Mouse (Mus musculus): Measurements from ENCODE around the gene Mrpl10. TPM values are rescaled to one million over a fixed set of nuclear protein-coding genes. Genes with fewer than 3 reads are reported as not detected.

The Mrpl10 gene
- polyA plus RNA-seq, 1 experiment from 2014 or later, result 80.1 TPM

DNA sequence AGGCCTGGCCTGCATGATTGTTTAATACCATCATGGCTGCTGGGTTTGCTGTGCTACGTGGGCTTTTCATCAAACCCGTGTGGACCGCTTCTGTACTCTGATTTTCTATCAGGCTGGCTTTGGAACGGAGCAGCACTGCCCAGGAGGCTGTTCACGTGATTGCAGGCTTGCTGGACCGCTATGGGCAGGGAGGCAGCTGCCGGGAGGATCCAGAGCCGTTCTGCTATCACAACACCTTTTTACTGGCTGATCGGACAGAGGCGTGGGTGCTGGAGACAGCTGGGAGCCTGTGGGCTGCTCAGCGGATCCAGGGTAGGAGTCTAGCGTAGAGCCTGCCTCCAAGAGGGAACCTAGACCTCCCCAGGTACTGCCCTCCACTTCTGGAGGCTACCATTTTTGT is 9.4 kb upstream of the Mrpl10 start:
- Histone ChIP-seq H3K36me3 (ENCODE audit: control insufficient read depth, insufficient read depth, low read length) (peaks cover 16% of the 10 kb centered on the region; the same call in 1 of the 2 replicates), H3K4me1 (ENCODE audit: control insufficient read depth in 2 of 2, insufficient read depth in 2 of 2, low read length in 2 of 2) (peaks cover 0 to 7% of the 10 kb centered on the region in 2 experiments; a peak in 2 of 4 replicates), H3K4me2 (ENCODE audit: low read length) (no peak overlapping the region), H3K27ac (replicated peaks in 1 of 2; ENCODE audit: control insufficient read depth in 1 of 2, insufficient read depth in 1 of 2, low read depth in 2 of 2, low read length in 2 of 2) (no peak overlapping the region), H3K27me3 (ENCODE audit: control insufficient read depth, insufficient read depth, low read length) (no peaks in the 10 kb centered on the region), H3K9me3 (ENCODE audit: control insufficient read depth, low read length) (no peaks in the 10 kb centered on the region), H3K9ac (ENCODE audit: low read length) (no peak overlapping the region), H3K4me3 (ENCODE audit: control insufficient read depth in 1 of 2, insufficient read depth in 1 of 2, low read depth in 1 of 2, low read length in 2 of 2) (no peak overlapping the region)
- 61% methylated on average over 12 of the region's 12 CpGs for WGBS
- no peak for ATAC-seq (ENCODE audit: insufficient number of reproducible peaks, insufficient read depth, low FRiP score, low read depth)

DNA sequence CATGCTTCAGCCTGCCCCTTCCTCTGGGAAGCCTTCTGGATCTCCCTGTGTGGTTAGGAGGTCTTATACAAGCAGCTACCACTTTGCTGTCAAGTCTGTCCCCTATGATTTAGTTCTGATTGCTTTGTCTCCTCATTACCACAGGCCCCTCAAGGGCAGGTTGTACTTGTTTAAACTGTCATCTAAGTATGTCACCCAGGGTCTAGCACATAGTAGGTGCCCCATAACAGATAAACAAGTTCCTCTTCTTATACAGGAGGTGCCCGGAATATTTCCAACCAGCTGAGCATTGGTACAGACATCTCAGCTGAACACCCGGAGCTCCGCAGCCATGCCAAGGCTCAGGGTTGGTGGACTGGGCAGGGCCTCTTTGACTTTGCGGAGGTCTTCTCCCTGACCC is 8.9 kb upstream of the Mrpl10 start:
- Histone ChIP-seq H3K4me2 (ENCODE audit: low read length) (no peak overlapping the region), H3K27me3 (ENCODE audit: control insufficient read depth, insufficient read depth, low read length) (no peaks in the 10 kb centered on the region), H3K4me3 (ENCODE audit: control insufficient read depth in 1 of 2, insufficient read depth in 1 of 2, low read depth in 1 of 2, low read length in 2 of 2) (no peak overlapping the region), H3K27ac (replicated peaks in 1 of 2; ENCODE audit: control insufficient read depth in 1 of 2, insufficient read depth in 1 of 2, low read depth in 2 of 2, low read length in 2 of 2) (no peak overlapping the region), H3K9ac (ENCODE audit: low read length) (no peak overlapping the region), H3K36me3 (ENCODE audit: control insufficient read depth, insufficient read depth, low read length) (peaks cover 16% of the 10 kb centered on the region; the same call in 1 of the 2 replicates), H3K4me1 (ENCODE audit: control insufficient read depth in 2 of 2, insufficient read depth in 2 of 2, low read length in 2 of 2) (peaks cover 0 to 7% of the 10 kb centered on the region in 2 experiments; a peak in 2 of 4 replicates), H3K9me3 (ENCODE audit: control insufficient read depth, low read length) (no peaks in the 10 kb centered on the region)
- WGBS, result 93% methylated on average over 4 of the region's 4 CpGs
- ATAC-seq (ENCODE audit: insufficient number of reproducible peaks, insufficient read depth, low FRiP score, low read depth), result no peak

DNA sequence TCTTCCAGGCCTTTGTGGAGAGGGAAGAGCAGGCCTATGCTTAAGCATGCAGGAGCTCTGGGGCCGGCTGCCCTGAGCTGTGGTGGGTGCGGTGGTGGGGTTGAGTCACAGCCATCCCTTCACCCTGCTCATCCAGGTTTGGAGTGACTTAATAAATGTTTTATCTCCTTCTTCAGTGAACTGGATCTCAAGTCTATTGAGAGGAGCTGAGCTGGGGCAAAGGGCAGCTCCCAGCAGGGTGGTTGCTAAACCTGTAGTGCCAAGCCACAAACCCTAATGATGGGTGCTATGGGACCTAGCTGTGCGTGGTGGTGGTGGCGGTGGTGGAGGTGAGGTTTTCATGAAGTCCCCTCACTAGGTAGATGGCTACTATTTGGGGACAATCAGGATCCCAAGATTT is 7.6 kb upstream of the Mrpl10 start:
- H3K27ac ChIP-seq (replicated peaks in 1 of 2; ENCODE audit: control insufficient read depth in 1 of 2, insufficient read depth in 1 of 2, low read depth in 2 of 2, low read length in 2 of 2), result no peak overlapping the region
- H3K27me3 ChIP-seq (ENCODE audit: control insufficient read depth, insufficient read depth, low read length), result no peaks in the 10 kb centered on the region
- no peaks in the 10 kb centered on the region for H3K9me3 ChIP-seq (ENCODE audit: control insufficient read depth, low read length)
- H3K4me2 ChIP-seq (ENCODE audit: low read length), result no peak overlapping the region
- H3K4me3 ChIP-seq (ENCODE audit: control insufficient read depth in 1 of 2, insufficient read depth in 1 of 2, low read depth in 1 of 2, low read length in 2 of 2), result no peak overlapping the region
- H3K9ac ChIP-seq (ENCODE audit: low read length), result no peak overlapping the region
- WGBS, result 91% methylated on average over 4 of the region's 4 CpGs
- ATAC-seq (ENCODE audit: insufficient number of reproducible peaks, insufficient read depth, low FRiP score, low read depth), result no peak
- peaks cover 0 to 7% of the 10 kb centered on the region in 2 experiments; a peak in 2 of 4 replicates for H3K4me1 ChIP-seq (ENCODE audit: control insufficient read depth in 2 of 2, insufficient read depth in 2 of 2, low read length in 2 of 2)
- H3K36me3 ChIP-seq (ENCODE audit: control insufficient read depth, insufficient read depth, low read length), result peaks cover 16% of the 10 kb centered on the region; the same call in 1 of the 2 replicates

DNA sequence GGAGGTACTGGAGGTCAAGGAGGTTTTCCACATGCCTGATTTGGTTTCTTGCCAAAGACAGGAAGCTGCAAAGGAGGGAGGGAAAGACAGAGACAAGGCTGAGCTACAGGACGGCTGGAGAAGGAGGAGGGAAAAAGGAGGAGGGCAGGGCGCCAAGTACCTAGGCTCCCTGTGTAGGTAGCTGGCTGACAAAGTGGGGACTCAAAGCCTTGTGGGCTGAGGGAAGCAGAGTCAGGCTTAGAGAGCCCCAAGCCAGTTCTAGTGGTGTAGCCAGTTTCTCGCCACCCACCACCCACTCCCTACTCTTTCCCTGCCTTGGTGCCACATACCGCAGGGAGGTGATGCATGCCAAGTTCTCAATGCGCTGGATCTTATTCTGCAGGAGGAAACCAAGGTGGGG is 5.2 kb upstream of the Mrpl10 start:
- ATAC-seq (ENCODE audit: insufficient number of reproducible peaks, insufficient read depth, low FRiP score, low read depth), result no peak
- H3K4me3 ChIP-seq (ENCODE audit: control insufficient read depth in 1 of 2, insufficient read depth in 1 of 2, low read depth in 1 of 2, low read length in 2 of 2), result no peak overlapping the region
- H3K9me3 ChIP-seq (ENCODE audit: control insufficient read depth, low read length), result no peaks in the 10 kb centered on the region
- peaks cover 16% of the 10 kb centered on the region; the same call in 1 of the 2 replicates for H3K36me3 ChIP-seq (ENCODE audit: control insufficient read depth, insufficient read depth, low read length)
- H3K27ac ChIP-seq (replicated peaks in 1 of 2; ENCODE audit: control insufficient read depth in 1 of 2, insufficient read depth in 1 of 2, low read depth in 2 of 2, low read length in 2 of 2), result no peak overlapping the region
- no peaks in the 10 kb centered on the region for H3K27me3 ChIP-seq (ENCODE audit: control insufficient read depth, insufficient read depth, low read length)
- 68% methylated on average over 5 of the region's 5 CpGs for WGBS
- no peak overlapping the region for H3K4me2 ChIP-seq (ENCODE audit: low read length)
- H3K4me1 ChIP-seq (ENCODE audit: control insufficient read depth in 2 of 2, insufficient read depth in 2 of 2, low read length in 2 of 2), result peaks cover 2% of the 10 kb centered on the region in 2 experiments; a peak in 2 of 4 replicates
- no peak overlapping the region for H3K9ac ChIP-seq (ENCODE audit: low read length)

DNA sequence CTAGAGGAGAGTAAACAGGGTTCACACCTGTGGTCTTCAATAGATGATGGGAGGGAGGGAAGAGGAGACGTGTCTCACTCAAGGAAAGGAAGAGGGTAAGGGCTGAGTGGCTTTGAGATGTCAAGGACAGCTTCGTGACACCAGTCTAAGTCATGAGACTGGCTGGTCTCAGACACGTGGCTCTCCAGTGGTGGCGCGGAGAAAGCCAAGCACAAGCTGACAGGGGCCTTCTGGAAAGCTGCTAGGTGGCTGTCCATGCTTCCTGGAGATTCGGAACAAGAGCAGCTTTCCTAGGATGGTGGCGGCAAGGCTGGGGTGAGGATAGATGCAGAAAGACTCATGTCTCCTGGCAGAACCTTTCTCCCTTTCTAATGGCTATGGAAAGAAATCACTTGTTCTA is 2.5 kb upstream of the Mrpl10 start:
- WGBS, result 45% methylated on average over 7 of the region's 7 CpGs
- Histone ChIP-seq H3K27me3 (ENCODE audit: control insufficient read depth, insufficient read depth, low read length) (no peaks in the 10 kb centered on the region), H3K27ac (replicated peaks in 1 of 2; ENCODE audit: control insufficient read depth in 1 of 2, insufficient read depth in 1 of 2, low read depth in 2 of 2, low read length in 2 of 2) (no peak overlapping the region), H3K36me3 (ENCODE audit: control insufficient read depth, insufficient read depth, low read length) (peaks cover 9% of the 10 kb centered on the region), H3K9me3 (ENCODE audit: control insufficient read depth, low read length) (no peaks in the 10 kb centered on the region), H3K9ac (ENCODE audit: low read length) (no peak overlapping the region), H3K4me3 (ENCODE audit: control insufficient read depth in 1 of 2, insufficient read depth in 1 of 2, low read depth in 1 of 2, low read length in 2 of 2) (no peak overlapping the region), H3K4me2 (ENCODE audit: low read length) (no peak overlapping the region), H3K4me1 (ENCODE audit: control insufficient read depth in 2 of 2, insufficient read depth in 2 of 2, low read length in 2 of 2) (peaks cover 5 to 9% of the 10 kb centered on the region in 2 experiments)
- no peak for ATAC-seq (ENCODE audit: insufficient number of reproducible peaks, insufficient read depth, low FRiP score, low read depth)

DNA sequence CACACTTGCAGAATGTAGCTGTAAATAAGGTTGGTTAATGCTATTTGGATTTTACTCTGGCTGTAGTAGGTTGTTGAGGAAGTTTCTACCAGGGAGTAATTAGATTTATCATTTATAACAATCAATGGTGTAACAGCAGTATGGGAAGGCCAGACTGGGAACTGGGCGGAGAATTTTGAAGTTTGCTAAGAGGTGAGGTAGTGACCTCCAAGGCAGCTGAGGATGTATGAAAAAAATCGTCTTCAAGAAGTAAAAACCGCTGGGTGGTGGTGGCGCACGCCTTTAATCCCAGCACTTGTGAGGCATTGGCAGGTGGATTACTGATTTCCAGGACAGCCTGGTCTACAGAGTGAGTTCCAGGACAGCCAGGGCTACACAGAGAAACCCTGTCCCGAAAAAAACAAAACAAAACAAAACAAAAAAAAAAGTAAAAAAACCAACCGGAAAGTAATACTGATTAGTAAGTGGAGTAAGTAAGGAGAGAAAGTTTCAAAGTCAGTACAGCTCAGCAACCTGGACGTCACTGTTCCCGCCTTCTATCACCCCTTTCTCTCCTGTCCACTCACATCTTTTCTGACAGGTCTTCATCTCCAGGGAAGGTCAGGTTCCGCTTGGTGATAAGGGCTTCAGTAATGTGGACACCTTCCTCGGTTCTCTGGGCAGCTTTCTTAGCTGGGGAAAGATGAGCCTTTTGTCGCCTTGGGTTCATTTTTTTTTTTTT is 899 bp upstream of the Mrpl10 start:
- 42% methylated on average over 12 of the region's 12 CpGs for WGBS
- peak overlapping the region; percentile 90 for H3K4me2 ChIP-seq (ENCODE audit: low read length)
- no peaks in the 10 kb centered on the region for H3K9me3 ChIP-seq (ENCODE audit: control insufficient read depth, low read length)
- peak overlapping the region; percentile 66 for H3K9ac ChIP-seq (ENCODE audit: low read length)
- peak overlapping the region; percentile 54 to 90 for H3K4me3 ChIP-seq (ENCODE audit: control insufficient read depth in 1 of 2, insufficient read depth in 1 of 2, low read depth in 1 of 2, low read length in 2 of 2)
- H3K4me1 ChIP-seq (ENCODE audit: control insufficient read depth in 2 of 2, insufficient read depth in 2 of 2, low read length in 2 of 2), result peaks cover 5 to 9% of the 10 kb centered on the region in 2 experiments
- ATAC-seq (ENCODE audit: insufficient number of reproducible peaks, insufficient read depth, low FRiP score, low read depth), result no peak
- H3K27ac ChIP-seq (replicated peaks in 1 of 2; ENCODE audit: control insufficient read depth in 1 of 2, insufficient read depth in 1 of 2, low read depth in 2 of 2, low read length in 2 of 2), result no peak overlapping the region
- peaks cover 16% of the 10 kb centered on the region for H3K36me3 ChIP-seq (ENCODE audit: control insufficient read depth, insufficient read depth, low read length)
- H3K27me3 ChIP-seq (ENCODE audit: control insufficient read depth, insufficient read depth, low read length), result no peaks in the 10 kb centered on the region

DNA sequence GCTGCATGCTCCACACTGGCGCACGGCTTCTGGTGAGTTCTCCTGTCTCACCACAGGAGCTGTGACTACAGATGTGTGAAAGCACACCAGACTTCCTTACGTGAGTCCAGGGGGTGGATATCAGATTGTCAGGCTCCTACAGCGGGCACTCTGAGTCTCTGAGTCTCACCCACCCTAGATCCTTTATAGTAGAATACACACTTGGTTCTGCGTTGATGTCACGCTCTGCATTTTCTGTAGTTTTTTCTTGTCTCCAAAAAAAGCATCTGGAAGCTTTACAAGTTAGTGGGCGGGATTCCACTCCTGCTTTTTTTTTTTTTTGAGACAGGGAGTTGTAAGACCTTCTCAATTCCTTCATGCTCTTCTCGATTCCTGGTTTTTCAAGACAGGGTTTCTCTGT is 3.5 kb downstream of the Mrpl10 start:
- no peak overlapping the region for H3K27ac ChIP-seq (replicated peaks in 1 of 2; ENCODE audit: control insufficient read depth in 1 of 2, insufficient read depth in 1 of 2, low read depth in 2 of 2, low read length in 2 of 2)

DNA sequence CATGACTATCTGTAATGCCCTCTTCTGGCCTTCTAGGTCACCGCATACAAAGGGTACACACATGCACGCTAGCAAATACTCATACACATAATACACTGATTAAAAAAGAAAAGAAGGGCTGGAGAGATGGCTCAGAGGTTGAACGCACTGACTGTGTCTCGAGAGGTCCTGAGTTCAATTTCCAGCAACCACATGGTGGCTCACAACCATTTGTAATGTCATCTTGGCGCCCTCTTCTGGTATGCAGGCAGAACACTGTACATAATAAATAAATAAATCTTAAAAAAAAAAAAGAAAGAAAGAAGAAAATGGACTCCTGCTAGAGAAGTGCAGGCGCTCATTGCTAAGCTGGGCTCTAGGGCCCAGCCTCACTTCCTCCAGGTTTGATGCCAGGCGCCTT is 4.5 kb downstream of the Mrpl10 start:
- Histone ChIP-seq H3K9me3 (ENCODE audit: control insufficient read depth, low read length) (no peaks in the 10 kb centered on the region), H3K27me3 (ENCODE audit: control insufficient read depth, insufficient read depth, low read length) (no peaks in the 10 kb centered on the region), H3K4me3 (ENCODE audit: control insufficient read depth in 1 of 2, insufficient read depth in 1 of 2, low read depth in 1 of 2, low read length in 2 of 2) (no peak overlapping the region), H3K9ac (ENCODE audit: low read length) (no peak overlapping the region), H3K4me1 (ENCODE audit: control insufficient read depth in 2 of 2, insufficient read depth in 2 of 2, low read length in 2 of 2) (peaks cover 9 to 15% of the 10 kb centered on the region in 2 experiments), H3K4me2 (ENCODE audit: low read length) (no peak overlapping the region), H3K36me3 (ENCODE audit: control insufficient read depth, insufficient read depth, low read length) (peaks cover 43% of the 10 kb centered on the region), H3K27ac (replicated peaks in 1 of 2; ENCODE audit: control insufficient read depth in 1 of 2, insufficient read depth in 1 of 2, low read depth in 2 of 2, low read length in 2 of 2) (no peak overlapping the region)
- WGBS, result 78% methylated on average over 7 of the region's 7 CpGs
- no peak for ATAC-seq (ENCODE audit: insufficient number of reproducible peaks, insufficient read depth, low FRiP score, low read depth)

More for the DNA sequence above, 3.5 kb downstream of the Mrpl10 start:
- H3K36me3 ChIP-seq (ENCODE audit: control insufficient read depth, insufficient read depth, low read length), result peaks cover 43% of the 10 kb centered on the region
- H3K27me3 ChIP-seq (ENCODE audit: control insufficient read depth, insufficient read depth, low read length), result no peaks in the 10 kb centered on the region
- H3K9me3 ChIP-seq (ENCODE audit: control insufficient read depth, low read length), result no peaks in the 10 kb centered on the region
- 95% methylated on average over 8 of the region's 8 CpGs for WGBS
- H3K9ac ChIP-seq (ENCODE audit: low read length), result no peak overlapping the region
- H3K4me2 ChIP-seq (ENCODE audit: low read length), result no peak overlapping the region
- H3K4me1 ChIP-seq (ENCODE audit: control insufficient read depth in 2 of 2, insufficient read depth in 2 of 2, low read length in 2 of 2), result peaks cover 5 to 9% of the 10 kb centered on the region in 2 experiments
- H3K4me3 ChIP-seq (ENCODE audit: control insufficient read depth in 1 of 2, insufficient read depth in 1 of 2, low read depth in 1 of 2, low read length in 2 of 2), result no peak overlapping the region
- ATAC-seq (ENCODE audit: insufficient number of reproducible peaks, insufficient read depth, low FRiP score, low read depth), result no peak
